Mouse (Mus musculus): ENCODE results near the gene Mrc2.

DNA sequence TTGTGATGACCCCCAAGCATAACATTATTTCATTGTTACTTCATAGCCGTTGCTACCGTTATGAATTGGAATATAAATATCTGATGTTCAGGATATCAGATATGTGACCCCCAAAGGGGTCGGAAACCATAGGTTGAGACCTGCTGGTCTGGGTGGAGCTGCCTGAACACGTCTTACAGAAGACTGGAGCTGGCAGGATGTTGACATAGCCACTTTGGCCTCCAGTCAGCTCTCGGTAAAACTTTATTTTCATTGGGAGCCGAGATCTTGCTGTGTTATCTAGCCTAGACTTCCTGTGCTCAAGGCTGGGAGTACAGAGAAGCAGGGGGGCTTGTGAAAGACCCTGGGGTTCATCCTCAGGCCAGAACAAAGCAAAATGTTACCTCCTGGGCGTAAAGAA lies 63.9 kb downstream of the Mrc2 start:
- TF ChIP-seq POLR2A (IDR thresholded peaks at IDR 0.05; ENCODE audit: control insufficient read depth, low read depth, low read length): no peak
- TF ChIP-seq CTCF (IDR thresholded peaks at IDR 0.05; ENCODE audit: control insufficient read depth, insufficient read depth, insufficient replicate concordance, low read depth, low read length): no peak

Measured in testis, adult 2 months (tissue).